Mouse (Mus musculus): ENCODE data around the gene Adam1a. TPM values are rescaled to one million over a fixed set of nuclear protein-coding genes. Genes with fewer than 3 reads are reported as not detected.

Gene Adam1a
- total RNA-seq (2021): 10 to 100 TPM; 17.4 to 18.2 TPM

DNA sequence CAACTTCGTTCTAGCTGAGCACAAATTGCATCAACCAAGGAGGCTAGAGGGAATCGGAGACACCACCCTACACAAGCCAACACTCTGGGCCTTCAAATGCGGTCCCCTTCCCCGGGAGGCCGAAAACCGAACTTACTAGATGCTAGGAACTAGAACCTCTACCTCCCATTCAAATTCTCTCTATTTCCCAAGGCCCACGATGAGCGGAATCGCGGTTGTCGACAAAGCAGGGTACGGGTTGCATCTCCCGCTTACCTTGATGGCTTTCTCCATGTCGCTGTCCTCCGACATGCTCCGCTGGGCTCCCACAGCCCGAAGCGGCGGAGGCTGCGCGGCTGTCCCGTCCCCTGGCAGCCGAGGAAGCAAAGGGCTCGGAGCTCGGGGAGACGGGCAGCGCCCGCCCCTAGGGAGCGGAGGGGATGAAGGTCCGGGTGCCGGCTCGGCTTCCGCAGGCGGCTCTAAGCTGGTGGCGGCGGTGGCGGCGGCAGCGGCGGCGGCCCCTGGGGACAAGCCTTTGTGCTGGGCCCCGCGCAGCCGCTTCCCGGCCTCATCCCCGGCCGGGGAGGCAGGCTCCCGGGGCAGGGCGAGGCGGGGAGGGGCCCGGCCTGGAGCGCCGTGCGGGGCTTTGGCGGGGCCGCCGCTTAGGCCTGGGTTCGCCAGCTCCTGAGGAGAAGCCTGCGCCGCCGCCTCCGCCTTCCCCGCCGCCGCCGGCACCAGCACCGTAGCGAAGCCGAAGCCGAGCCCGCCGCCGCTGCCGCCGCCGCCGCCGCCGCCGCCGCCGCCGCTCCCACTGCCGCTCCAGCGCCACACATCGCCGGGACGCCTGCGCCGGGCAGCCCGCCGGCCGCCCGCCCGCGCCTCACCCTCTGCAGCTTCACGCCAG, at the start of gene Adam1a, which contains the start of gene Gm42878:
TSS of gene Adam1a (minus strand) at position 573 of the 883 bp plus-strand sequence.
TSS of gene Gm42878 (minus strand) at position 573 of the 883 bp plus-strand sequence.
- DNase-seq: peak; percentile 45
- intact Hi-C loops (cut with DNase I): no loop called here

DNA sequence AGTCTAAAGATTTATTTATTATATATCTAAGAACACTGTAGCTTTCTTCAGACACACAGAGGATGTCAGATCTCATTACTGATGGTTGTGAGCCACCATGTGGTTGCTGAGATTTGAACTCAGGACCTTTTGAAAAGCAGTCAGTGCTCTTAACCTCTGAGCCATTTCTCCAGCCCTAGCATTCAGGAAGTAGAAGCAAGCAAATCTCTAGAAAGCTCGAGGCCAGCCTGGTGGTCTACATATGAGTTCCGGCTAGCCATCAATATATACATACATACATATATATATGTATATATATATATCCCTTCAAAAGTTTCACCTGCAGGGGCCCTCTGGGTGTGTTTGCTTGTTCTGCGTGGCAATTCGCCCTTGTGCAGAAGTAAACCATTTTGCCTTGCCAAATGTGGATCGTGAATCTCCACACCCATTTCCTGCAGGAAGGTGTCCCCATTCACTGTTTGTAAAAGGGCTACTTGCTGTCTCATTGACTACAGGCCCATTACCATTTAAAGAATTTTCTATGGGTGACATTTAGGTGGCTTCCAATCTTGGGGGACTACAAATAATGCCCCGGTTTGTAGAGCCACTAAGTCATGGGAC, 49.5 kb upstream of the Adam1a start:
- intact Hi-C loops (cut with DNase I): no loop called here
- no peak for DNase-seq

DNA sequence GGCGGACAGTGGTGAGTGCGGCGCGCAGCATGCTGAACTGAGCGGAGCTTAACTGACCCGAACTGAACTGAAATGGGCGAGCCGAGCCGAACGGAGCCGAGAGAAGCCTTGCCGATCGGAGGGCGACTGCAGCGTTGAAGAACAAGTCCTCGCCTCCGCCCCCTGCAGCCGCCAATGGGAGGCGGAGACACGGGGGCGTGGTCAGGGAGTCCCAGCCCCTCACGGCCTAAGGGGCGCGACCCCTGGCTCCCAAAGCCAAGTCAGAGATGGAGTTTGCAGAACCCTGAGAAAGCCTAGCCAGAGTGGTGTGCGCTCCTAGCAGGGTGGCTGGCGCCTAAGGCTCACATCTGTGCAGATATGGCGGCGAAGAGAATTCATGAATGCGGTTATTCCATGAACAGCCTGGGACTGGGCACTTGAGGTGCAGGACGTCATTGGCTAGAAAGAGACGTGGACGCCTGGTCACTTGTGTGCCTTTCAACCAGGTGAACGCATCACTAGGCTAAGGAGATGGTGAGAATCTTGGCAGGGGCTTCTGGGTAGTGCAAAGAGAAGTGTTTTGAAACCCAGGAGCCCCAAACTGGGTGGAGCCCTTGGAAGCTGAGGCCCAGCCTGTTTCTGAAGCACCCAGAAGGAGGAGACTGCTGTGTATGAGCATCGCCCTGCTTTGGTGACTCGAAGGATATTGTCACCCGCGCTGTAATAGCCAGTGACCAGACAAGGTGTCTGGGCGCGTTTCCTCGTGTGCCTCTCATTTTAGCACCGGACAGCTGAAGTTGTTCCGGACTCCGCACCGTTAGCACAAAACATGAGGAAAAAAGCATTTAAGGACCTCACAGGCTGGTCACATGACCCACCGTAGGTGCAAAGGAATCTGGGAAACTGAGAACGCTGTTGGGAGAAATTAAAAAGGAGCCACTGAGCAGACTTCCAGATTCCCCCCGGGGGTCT, 48.4 kb upstream of the Adam1a start, which contains the start of gene Aldh2:
TSS of gene Aldh2 (minus strand) at position 374 of the 951 bp plus-strand sequence.
- intact Hi-C loops (cut with DNase I): no loop called here
- DNase-seq: peak; percentile 78

DNA sequence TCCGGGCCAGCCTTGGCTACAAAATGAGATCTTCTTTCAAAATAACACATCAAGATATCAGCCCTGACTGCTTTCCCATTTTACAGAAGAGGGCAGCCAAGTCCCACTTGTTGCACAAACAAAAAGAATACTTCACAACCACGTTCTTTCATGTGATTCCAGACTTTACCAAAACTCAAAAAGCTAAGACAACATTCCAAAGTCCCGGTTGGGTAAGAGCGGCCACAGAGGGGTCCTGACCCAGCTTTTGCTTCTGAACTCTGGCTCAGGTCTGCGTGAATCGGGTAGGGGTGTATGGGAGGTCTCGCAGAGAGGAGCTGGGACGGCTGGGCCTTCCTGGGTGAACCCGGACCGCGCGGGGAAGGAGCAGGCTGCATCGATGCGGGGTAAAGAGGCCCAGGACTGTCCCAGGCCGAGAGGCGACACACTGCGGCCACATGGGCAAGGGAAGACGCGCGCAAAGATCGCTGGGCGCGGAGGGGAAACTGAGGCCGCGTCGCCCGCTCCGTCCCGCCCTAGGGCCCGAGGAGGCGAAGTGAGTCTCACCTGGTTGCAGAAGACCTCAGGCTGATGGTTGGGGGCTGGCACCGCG, 47.6 kb upstream of the Adam1a start:
- DNase-seq: no peak
- intact Hi-C loops (cut with DNase I): no loop called here

DNA sequence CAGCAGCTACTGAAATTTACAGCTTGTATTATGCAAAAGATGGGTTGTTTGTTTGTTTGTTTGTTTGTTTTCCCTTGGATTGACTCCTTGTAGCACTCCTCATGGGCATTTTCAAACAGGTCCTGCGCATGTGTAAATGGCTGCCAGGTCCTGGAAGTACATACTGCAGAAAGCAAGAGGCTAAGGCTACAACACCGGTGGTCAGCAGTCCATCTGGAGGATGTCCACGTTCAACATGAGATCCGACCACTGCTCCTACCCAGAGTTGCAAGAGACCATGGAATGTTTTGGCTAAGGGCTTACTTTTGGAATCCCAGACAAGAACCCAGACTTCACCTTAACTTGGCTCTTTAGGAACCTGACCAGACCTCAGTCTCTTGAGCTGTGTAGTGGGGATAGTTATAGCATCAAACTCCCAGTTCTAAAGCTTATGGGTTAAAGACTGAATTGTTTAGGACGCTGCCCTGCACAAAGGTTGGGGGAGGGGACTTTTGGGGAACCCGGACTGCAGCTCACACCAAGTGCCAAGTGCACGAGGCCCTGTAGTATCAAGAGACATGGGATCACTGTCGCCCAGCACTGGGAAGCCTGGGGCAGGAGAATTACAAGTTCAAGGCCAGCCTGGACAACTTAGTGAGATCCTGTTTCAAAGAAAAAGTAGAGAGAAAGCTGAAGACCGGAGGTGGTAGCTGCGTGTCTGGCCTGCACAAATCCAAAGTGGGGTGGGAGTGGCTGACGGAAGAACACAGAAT, 47.0 kb upstream of the Adam1a start:
- DNase-seq: no peak
- intact Hi-C loops (cut with DNase I): no loop called here

DNA sequence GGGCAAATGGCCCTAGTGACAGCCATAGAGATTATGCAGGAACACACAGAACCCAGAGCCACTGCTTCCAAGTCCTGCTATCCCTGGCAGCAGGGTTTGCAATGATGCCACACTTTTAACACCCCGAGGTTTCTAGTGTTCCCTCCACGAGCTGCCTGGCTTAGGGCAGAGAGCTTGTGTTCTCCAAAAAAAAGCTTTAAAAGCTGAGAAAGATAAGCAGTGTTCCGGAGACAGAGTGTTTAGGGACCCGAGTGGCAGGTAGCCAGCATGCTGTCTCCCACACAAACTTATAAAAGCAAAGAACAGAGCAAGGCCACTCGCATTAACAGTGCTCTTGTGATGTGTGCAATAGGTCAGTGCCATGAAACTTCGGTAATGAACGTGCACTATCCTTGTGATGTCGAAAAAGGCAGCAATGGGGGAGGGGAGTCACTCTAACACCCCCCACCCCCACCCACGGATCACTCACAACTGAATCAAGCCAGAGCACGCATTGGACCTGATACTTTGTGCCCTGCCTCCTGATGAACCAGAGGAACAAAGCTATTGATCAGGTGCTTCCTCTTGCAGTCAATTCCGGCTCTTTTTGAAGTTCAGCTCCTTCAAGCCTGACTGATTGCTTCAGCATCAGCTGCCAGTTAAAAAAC, 46.3 kb upstream of the Adam1a start:
- intact Hi-C loops (cut with DNase I): no loop called here
- DNase-seq: no peak

DNA sequence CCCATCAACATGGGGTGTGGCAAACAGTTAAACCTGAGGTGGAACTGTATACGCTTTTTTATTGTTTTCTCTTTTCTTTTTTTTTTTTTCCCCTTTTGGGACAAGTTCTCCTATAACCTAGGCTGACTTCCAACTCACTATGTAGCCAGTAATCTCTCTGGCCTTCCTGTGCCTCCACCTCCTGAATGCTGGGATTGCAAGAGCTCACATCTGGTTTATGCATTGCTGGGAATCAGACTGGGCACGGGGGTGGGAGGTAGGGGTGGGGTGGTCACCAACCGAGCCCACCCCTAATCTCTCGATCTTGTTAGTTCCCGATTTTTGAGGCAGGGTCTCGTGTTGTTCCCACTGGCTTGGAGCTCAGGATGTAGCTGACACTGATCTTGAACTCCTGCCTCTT, 44.6 kb upstream of the Adam1a start:
- DNase-seq: no peak
- intact Hi-C loops (cut with DNase I): no loop called here

DNA sequence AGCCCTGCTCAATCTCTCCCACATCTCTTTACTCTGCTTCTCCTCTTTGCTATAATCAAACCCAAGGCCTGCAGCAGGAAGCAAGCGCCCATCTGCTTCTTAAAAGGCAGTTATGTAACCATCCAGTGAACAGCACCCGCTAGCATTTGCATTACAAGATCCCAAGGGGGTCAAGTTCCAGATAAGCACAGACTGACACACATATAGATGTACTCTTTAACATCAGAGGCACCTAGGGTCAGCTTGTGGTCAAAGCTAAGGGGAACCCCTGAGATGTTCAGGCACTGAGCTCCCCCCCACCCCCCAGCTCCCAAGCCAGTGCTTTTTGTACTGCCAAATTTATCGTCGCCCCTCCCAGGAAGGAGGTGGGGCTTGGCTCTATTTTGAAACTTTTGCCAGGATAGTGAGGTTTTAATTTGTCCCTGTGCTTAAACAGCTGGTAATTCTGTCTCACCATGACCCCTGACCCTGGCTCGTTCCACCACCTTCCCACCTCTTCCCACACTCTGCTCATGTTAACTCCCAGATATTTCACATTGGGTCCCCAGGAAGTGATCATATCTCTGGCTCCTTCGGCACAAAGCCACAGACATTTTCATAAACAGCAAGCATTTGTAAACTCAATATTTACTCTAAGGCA, 41.2 kb upstream of the Adam1a start:
- intact Hi-C loops (cut with DNase I): no loop called here
- DNase-seq: no peak

DNA sequence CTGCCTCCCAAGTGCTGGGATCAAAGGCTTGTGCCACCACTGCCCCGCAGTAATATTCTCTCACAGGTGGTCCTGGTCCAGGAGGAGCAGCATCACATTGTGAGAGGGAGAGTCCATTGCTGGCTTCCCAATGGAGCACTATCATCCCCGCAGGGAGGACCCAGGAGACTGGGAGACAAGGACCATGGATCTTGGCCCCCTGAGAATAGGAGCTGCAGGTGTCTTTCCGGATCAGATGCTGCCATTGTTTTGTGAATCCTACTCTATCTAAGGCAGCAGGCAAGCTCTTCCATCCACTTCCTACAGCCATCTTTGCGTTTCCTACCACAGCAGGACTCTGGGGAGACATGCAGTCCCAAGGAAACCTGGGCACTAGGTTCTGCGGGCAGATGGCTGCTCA, 40.4 kb upstream of the Adam1a start:
- DNase-seq: no peak

DNA sequence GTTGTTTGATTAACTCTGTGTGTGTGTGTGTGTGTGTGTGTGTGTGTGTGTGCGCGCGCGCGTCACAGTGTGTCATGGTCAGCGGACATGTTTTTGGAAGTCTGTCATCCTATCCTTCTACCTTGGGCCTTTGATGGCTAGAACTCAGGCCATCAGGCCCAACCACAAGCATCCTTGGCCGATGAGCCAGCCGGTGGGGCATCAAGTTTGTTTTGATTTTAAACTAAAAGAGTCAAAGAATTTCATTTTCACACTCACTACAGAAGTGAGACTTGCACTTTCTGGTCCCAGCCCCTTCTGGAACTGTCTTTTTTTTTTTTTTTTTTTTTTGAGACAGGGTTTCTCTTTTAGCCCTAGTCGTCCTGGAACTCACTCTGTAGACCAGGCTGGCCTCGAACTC, 39.7 kb upstream of the Adam1a start:
- no peak for DNase-seq
- intact Hi-C loops (cut with DNase I): no loop called here

More for the DNA sequence above, 40.4 kb upstream of the Adam1a start:
- intact Hi-C loops (cut with DNase I): no loop called here

DNA sequence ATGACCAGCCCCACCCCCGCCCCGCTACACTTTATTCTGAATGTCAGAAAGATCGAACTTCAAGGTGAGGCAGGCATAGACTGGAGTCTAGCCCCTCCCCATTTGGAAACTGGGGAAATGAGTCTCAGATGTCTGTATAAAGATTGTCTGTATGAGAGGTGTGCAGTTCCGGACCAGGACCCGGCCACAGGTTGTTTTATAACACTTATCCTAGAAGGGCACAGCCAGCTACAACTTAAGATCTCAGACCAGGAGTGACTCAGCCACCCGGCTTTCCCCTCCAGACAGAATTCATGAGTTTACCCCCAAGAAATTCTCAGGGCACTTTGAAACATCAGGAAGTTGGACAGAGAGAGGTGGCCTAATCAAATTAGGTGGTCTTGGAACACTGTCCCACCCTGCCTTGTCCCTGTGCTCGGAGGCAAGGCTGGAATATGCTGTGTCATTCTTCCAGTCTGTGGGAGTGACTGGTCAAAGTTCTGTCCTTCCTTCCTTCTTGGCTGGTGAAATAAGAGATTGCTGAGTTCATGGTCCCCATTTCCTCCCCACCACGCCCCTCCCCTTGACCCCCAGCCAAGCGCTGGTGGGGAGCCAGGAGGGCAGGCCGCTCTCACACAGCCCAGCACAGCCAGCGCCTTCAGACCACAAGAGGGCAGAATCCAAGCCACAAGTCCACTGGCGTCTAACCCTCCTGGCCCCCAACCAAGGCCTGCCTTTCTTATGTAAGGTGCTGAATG, 38.7 kb upstream of the Adam1a start:
- intact Hi-C loops (cut with DNase I): no loop called here
- peak; percentile 82 for DNase-seq

DNA sequence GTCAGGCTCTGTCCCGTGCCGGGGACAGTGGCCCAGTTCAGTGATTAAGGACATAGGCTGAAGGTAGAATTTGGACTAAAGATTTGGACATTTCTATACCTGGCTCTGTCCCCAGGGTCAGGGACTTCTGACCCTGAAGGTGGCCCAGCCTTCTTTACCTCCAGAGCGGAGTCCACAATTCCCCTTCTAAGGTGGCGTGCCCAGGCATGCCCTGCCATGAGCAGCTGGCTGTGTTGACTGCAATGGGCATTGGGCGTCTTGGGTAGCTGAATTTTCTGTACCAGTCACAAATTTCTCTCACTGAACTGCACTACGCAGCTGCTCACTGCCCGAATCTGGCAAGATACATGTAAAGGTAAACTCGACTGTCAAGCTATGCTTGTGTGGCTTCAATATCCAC, 36.7 kb upstream of the Adam1a start:
- no peak for DNase-seq
- intact Hi-C loops (cut with DNase I): no loop called here

DNA sequence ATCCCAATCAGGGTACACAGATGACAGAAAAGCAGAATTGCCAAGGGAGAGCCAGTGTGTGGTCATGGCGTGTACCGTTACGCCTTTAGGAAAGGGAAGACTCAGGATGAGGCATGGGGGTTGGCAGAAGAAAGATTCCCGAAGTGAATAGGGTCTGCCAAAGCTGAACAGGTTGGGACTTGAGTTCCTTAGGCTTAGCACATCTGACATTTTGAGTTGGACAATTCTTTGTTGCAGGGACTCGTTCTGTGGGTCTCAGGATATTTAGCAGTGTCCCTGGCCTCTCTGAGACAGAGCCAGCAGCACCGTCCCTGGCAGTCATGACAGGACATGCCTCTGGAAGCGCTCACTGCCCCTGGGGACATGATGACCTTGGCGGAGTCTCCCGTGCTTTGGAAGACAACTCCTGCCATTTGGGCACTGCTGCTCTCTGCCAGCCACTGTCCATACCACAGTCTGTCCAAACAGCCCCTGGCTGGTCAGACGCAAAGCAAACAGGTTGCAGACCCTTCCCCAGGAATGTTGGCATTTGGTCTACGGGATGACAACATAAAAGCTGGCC, 31.7 kb upstream of the Adam1a start:
- intact Hi-C loops (cut with DNase I): no loop called here

DNA sequence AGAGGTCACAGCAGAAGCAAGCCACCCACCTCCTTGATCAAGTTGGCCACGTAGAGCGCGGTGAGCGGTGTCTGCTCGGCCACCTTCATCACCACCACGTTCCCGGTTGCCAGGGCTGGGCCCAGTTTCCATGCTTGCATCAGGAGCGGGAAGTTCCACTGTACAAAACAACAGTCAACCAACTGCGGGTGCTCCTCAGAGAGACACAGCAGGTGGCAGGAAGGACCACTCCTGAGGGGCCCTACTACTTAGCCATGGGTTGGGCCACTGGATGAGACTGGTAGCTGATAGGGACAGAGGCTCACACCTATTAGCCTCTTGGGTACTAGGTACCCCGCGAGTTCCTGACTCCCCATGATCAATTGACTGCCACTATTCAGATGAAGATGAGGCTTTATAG, 30.6 kb upstream of the Adam1a start:
- DNase-seq: no peak
- intact Hi-C loops (cut with DNase I): no loop called here

More for the DNA sequence above, 31.7 kb upstream of the Adam1a start:
- DNase-seq: no peak

DNA sequence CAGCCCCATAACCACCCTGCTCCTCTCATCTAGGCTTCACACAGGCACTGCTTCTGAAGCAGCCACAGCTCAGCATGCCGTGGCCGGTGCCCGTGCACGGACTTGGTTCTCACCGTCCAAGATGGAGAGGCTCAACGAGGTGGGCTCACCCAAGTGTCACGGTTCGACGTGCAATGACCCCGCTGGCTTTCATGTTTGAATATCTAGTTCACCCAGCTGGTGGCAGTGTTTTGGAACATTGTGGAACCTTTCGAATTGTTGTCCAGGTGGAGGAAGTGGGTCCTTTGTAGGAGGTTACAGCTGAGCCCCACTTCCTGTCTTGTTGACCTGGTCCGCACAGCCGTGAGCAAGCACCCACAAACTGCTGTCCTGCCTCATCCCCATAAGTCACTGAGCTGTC, 28.9 kb upstream of the Adam1a start:
- intact Hi-C loops (cut with DNase I): no loop called here
- no peak for DNase-seq

DNA sequence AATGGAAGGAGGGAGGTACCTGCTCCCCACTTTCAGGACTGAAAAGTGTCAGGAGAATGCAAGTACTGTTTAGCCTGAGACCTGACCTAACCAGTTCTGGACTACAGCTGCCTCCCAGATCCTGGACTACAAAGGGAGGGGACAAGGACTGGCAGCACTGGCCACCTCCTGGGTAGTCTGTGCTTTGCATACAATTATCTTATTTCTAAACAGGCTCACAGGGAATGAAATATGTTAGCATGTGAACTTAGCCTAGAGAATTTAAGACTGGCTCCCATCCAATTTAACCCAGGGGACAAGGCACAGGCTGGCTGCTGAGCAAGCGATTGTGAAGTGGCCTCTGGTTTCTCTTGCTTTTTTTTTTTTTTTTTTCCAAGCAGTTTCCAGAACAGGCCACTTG, 25.5 kb upstream of the Adam1a start:
- intact Hi-C loops (cut with DNase I): no loop called here
- no peak for DNase-seq

DNA sequence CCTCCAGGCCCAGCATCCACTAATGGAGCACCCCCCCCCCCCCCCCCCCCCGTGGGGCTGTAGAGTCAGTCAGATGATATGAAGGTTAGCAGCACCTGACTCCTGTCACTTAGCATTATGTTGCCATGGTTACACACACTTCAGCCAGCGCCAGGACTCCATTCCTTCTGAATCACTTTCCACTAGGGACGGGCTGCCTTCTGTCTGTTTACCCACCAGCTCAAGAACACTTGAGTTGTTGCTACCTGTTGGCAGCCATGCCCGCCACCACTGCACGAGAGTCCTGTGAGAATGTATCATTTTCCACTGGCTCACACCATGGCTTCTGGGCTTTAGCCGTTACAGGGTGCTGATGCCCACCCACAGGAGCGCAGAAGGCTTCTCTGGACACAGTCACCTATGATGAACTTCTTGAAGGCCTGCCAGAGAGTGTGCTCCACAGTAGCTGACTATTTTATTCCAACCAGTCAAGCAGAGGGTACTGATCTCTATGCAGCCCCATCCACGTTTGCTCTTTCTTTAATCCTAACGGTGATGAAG, 24.7 kb upstream of the Adam1a start:
- no peak for DNase-seq
- intact Hi-C loops (cut with DNase I): no loop called here
